Mouse (Mus musculus): Measurements from ENCODE around the gene Prom2.

The Prom2 gene

DNA sequence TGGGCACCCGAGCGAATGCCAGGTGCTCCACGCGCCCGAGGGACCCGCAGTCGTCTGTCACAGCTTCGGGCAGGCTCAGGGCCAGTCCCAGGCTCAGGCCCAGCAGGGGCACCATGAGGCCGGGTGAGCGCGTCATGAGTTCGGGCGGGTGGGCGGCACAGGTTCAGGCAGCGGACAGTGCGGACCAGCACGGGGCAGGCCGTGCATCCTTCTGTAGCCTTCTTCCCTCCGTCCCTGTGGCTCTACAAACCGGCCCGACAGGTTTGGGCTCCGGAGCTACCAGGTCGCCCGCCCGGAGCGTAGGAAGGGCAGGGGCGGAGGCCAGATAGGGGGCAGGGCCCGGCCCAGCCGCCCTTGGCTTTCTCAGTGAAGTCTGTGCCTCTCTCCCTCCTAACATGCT lies at the start of gene Prom2:
Gene Prom2 (minus strand): TSS at position 283 of the 400 bp plus-strand sequence.
- peak; percentile 68 for DNase-seq (ENCODE audit: low spot score)

DNA sequence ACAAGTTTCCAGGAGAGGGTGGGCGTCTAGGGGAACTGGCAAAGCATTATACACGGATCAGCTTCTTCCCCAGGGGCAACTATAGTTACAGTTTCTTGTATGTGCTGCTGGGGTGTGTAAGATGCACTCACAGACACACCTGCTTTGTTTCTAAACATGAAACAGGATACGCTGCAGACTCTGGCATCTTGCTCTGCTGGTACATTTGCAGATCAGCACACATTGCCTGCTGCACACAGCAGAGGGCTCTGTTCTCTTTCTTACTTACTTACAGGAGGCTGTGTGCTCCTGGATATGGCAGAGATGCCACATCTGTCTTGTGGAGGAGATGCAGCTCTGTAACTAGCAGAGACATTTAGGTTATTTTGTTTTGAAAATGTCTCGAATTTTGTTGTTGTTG lies 49.6 kb upstream of the Prom2 start:
- no peak for DNase-seq (ENCODE audit: low spot score)

DNA sequence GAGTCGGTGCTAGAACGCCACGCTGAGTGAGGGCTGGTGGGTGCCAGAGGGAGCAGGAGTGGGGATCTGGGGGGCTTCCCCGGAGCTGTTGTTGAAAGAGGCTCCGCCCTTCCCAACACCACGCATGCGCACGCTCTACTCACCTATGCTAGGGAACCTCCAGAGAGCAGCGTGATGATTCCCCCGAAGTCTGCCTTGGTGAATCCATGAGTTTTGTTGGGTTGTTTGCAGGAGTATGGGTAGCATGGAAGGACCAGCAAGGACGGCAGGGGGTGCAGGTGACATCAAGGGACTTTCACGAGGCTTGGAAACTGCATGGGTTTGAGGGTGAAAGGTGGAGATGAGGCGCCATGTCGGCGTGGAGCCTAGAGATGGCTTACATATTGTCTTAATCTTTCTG lies 48.9 kb upstream of the Prom2 start:
- no peak for DNase-seq (ENCODE audit: low spot score)

DNA sequence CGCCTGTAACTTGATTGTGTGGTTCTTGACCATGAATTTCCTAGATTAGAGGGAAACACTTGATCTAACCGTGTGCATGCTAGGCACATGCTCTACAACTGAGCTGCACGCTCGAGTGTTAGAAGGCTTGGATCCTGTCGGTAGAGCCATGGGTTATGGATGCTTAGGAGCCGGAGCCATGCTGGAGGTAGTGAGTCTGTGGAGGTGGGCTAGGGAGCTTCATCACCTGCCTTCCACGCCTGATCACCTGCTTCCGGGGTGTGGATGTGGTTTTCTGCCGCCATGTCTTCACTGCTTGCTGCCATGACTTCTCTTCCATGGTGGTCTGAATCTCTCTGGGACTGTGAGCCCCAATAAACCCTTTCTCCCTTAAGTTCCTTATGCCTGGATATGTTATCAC lies 47.6 kb upstream of the Prom2 start:
- no peak for DNase-seq (ENCODE audit: low spot score)

DNA sequence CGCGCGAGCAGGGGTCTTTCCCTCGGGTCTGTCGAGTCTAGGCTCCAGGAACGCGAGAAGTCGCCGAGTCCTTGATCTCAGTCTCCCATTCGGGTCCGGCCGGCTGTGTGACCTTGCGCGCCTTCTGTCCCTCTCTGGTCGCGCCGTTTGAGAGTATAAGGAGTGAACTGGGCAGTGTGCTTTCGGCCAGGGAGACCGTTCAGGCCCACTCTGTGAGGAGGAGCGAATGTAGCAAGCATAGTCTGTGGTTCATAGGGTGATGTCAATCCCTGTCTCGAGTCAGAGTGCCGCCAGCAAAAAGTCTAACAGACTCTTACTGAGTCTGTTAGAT lies 46.2 kb upstream of the Prom2 start:
- DNase-seq (ENCODE audit: low spot score): no peak

DNA sequence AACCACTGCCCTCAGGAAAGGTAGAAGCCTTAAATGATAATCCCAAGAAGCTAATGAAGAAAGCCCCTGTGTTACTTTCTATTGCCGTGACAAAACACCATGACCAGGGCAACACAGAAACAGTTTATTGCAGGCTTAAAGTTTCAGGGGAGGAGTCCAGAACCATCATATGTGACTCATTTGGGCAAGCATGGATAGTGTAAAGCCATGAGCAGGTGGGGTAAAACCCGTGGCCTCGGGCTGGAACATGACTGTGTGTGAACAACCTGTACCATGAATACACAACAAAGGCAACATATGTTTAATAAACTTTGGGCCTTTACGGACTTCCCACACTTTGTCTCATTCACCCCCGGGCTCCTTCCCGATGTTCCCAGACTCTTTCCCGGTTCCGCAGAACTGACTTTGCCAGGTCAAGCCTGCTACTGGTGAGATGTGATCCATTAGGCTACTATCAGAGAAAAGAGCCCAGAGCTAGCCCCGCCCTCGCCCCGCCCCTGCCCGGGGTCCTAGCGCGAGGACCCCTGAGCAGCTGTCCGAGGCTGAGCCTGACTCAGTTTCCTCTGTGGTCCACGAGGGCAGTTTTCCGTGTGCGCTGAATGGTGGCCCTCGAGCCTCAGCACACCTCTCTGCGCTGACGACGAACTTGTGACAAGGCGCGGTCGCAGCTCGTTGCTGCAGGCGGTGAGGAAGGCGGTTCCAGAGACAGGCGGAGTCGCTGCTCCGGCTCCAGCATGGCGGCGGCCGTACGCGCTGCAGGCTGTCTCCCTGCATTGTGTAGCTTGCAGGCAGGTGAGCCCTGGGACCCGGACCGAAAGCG lies 45.6 kb upstream of the Prom2 start, which contains the start of the genes Zfp661 and Mrps5:
Gene Zfp661 (minus strand): TSS at position 401 of the 820 bp plus-strand sequence.
Gene Mrps5 (plus strand): TSS at position 529 of the 820 bp plus-strand sequence.
- DNase-seq (ENCODE audit: low spot score): peak; percentile 81

DNA sequence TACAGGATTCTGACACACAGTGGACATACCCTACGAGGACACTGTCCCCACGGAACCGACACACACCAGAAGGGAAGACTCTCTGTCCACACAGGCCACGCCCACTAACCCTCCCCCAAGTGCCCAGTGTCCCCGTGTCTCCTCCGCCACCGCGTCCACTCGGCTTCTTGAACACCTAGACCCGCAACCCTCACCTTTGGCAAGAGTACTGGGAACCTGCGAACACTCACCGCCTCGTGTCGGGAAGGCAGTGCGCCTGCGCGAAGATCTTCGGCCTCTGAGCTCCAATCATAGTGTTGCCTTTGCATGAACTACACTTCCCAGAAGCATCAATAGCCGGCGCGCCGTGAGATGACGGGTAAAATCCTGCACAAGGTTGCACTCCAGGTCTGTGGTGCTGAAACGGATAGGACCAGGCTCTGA lies 43.2 kb upstream of the Prom2 start:
- peak; percentile 88 for DNase-seq (ENCODE audit: low spot score)

DNA sequence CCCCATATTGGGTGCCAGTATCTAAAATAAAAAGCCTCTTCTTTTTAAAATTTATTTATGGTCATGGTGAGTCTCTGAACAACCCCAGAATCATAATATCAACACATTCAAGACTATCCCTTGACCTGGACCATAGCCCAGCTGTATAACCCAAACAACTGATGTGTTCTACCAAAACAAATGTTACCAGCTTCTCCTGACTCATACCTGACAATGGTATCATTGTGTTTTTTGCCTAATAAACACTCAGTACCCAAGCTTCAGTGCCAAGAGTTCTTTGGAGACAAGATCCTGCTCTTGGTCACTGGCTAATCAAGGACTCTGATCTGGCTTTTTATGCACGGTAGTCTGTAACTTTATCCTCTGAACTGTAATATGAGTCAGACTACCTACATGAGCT lies 32.1 kb upstream of the Prom2 start:
- no peak for DNase-seq (ENCODE audit: low spot score)

DNA sequence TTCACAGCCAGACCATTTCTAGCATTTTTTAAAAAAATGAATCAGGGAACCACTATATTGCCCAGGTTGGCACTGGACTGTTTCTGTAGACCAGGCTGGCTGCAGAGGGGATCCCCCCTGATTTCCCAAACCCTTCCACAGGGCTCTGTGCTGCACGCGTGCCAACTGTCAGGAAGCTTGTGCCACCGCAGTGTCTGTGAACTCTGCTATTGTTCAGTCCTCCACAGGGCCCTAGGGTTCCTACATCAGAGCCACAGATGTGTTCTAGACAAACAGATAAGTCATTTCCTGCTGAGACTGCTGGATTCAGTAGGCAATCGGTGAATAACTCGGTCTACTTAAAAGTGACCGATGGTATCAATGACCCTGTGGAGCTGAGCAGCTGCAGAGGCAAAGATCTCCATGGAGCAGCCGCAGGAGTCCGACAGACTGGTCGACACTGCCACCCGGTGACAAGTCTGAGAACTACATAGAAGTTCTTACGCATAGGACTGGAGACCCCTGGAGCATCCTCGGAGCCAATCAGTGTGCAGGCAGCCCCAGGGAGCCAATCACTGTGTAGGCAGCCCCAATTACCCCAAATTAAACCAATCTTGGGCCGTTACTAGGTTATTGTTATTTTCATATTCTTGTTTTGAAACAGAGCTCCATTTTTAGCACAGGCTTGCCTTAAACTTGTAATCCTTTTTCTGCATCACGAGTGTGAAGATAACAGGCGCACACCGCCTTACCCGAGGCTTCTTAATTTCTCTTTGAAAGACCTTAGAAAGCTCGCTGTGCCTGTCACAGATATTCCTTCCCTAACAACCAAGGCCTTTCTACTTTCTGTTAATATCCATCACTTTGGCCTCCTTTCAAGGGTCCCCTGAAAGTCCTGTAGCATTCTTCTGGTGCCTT lies 18.1 kb upstream of the Prom2 start:
- DNase-seq (ENCODE audit: low spot score): peak; percentile 70

DNA sequence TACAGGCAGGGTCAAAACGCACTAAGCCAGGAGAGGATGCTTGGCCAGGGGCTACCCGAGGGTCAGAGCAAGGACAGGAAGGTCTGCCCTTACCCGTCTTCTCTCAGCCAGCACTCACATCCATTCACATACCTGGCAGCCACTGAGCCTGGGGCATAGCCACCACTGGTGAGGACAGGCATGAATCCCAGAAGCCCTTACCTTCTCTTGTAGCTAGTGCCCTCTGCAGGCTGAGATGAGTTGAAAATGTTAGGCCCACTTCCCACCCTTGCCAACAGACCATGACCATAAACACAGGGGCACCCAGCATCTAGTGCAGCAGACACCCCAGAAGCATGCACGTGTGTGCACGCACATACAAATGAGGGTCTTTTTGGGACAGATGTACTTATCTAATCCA lies 9.8 kb upstream of the Prom2 start:
- no peak for DNase-seq (ENCODE audit: low spot score)

DNA sequence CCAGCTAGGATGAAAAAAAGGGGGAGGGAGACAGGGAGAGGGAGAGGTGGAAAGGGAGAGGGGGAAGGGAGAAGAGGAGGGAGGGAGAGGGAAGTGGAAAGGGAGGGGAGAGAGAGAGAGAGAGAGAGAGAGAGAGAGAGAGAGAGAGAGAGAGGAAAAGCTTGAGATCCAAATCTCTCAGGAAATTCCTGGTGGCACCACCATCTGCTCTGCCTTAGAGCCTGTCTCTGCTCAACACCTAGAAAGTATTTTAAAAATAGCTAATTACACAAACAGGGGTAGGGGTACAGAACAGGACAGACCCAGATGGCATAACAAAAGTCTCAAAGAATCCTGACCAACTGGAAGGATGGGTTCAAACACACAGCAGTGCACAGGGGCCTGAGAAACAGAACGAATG lies 9.2 kb upstream of the Prom2 start:
- DNase-seq (ENCODE audit: low spot score): no peak

DNA sequence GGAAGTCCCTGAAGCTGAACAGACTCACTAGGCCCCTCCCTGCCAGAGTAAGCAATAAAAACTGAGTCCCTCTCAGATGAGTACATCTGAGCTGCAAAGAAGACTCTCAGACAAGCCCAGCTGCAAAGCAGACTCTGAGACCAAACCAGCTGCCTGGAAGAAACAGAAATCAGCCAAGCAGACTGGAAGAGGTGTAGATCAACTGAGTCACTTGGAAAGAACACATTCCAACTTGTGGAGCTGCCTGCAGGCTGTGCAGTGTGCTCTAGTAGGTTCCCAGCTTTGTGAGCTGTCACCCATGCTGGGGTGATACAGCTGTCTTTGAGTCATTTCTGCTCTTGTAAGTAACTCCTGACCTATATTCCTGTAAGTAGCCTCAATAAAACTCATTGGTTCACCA lies 8.4 kb upstream of the Prom2 start:
- no peak for DNase-seq (ENCODE audit: low spot score)

DNA sequence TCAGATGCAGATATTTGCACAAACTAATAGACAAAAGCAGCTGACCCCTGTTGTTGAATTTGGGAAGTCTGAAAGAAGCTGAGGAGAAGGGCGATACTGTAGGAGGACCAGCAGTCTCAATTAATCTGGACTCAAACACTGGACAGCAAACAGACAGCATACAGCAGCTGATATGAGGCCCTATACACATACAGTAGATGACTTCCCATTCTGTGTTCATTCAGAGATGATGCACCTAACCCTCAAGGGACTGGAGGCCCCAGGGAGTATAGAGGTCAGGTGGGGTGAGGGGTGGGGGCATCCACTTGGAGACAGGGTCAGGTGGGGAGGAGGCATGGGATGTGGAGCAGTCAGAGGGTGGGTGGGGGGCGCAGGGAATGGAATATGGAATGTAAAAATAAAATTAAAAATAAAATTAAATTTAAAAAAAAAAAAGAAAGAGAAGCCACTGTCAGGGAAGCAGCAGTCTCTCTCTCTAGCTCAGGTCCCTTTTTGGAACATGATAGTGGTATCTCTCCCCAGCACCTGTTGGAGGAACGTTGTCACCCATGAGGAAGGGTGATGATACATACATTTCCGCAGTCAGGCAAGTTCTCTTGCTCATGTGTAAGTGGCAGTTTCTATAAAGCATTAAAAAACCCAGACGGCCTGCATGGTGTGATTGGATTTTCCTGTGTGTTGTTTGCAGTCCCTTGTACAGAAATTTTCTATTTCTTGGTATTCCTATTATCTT lies 7.2 kb upstream of the Prom2 start:
- no peak for DNase-seq (ENCODE audit: low spot score)

DNA sequence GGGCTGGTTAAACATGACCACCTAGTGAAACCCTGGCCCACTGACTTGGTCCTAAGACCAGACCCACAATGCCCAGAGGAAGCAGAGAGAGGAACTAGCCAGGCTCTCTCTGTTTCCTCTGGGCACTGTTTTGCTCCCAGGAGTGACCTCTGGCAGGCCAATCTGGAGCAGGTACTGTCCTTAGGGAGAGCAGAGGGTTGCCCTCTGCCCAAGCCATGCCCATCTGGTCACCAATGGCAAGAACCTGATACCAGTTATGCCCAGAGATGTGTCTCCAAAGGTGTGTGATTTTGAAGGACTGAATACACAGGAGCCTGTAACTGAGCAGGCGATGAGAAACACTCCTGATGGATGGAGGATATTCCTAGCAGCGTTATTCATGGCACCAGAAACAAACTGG lies 430 bp upstream of the Prom2 start:
- no peak for DNase-seq (ENCODE audit: low spot score)

DNA sequence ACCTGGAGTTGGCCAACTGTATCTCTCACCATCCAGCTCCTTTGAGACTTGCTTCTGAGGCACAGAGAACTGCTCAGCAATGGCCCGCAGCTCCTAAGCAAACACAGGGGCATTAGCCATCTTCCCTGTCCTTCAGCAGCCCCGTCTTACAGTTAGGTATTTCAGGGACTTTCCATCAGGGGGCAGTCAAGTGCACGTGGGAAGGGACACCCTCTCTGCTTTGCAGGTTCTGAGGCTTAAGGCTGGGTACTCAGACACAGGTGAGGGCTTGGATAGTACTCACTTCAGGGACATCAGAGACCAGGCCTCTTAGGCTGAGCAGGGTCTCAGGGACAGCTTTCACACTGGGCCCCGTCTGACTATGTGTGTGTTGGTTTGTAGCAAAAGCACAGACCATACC lies 1.8 kb downstream of the Prom2 start:
- DNase-seq (ENCODE audit: low spot score): no peak

DNA sequence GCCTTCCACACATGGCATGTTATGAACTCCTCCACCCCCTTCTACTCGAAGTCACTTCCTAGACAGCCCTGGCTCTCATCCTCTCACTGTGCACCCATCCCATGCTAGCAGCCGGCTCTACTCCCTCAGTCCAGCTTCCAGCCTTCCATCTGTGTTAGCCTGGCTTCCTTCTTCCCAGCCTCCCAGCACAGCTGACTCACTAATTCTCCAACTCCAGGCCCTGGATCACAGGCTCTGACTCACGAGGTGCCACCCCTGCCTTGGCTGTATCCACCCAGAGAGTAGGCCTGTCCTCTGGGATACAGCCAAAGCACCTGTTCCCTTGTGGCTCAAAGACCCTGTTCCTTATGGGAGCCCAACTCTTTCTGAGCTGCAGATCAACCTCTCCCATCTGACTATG lies 3.7 kb downstream of the Prom2 start:
- DNase-seq (ENCODE audit: low spot score): no peak

DNA sequence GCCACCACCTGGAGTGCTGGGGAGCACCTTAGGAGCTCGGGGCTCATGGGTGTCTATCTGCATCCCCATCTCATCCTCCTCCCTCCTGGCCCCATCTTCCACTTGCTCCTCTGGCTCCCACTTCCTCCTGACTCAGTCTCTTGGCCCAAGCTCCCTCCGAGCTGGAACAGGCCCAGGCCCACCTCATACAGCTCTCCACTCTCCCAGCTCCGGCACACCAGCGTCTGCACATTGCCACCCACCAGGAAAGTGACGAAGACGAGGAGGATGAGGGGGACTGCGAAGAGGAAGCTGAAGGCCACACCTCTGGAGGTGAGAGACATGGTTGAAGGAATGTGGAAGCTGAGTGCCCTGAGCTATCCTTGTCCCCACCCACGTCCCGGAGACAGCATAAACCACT lies 5.9 kb downstream of the Prom2 start:
- no peak for DNase-seq (ENCODE audit: low spot score)

DNA sequence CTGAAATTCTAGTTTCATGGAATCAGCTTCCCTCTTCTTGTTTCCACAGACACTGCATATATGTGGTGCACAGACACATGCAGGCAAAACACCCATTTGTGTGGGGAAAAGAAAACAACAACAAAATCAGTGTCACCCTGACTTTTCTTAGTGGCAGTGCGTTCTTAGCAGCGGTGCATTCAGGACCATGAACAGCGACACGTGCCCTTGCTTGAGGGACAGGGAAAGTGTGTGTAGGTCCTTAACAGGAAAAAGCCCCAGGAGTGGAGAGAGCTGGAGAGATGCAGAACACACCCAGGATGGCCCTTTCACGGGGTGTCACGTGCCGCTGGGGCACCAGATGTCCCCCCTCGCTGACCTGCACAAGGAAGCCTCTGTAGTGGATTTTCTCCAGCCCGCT lies 8.9 kb downstream of the Prom2 start:
- DNase-seq (ENCODE audit: low spot score): no peak

DNA sequence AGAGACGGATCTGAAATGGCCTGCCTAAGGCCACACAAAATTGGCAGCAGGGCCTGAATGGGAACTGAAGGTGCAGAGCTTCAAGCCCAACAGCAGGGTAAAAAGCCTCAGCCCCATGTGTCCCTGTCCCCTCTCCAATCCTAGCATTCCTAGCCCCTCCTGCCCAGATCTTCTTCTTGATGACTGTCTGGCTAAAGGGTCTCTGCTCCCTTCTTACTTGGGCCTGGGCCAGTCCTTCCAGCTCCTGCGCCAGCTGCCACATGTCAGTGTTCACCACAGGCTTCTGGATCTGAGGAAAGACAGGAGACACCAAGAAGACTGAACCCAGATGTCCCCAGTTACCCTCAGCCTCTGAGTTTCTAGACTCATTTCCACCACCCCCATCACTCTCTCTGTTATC lies 9.7 kb downstream of the Prom2 start:
- DNase-seq (ENCODE audit: low spot score): no peak

DNA sequence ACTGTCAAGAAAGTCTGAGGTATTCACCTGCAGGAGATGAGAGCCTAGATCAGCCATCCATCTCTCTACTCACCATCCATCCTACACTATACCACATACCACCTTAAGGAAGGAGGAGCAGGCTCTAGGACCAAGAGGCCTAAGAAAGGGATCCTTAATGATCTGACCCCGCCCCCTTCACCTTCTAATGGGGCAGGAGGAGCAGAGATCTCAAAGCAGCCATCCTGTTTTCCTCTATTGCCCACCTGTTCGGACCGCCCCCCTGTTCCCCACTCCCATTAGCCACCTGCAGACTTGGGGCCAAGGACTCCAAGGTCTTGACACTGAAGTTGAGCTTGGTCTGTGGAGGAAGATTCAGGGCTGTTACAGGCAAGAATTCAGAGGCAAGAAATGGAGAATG lies 10.8 kb downstream of the Prom2 start:
- no peak for DNase-seq (ENCODE audit: low spot score)

DNA sequence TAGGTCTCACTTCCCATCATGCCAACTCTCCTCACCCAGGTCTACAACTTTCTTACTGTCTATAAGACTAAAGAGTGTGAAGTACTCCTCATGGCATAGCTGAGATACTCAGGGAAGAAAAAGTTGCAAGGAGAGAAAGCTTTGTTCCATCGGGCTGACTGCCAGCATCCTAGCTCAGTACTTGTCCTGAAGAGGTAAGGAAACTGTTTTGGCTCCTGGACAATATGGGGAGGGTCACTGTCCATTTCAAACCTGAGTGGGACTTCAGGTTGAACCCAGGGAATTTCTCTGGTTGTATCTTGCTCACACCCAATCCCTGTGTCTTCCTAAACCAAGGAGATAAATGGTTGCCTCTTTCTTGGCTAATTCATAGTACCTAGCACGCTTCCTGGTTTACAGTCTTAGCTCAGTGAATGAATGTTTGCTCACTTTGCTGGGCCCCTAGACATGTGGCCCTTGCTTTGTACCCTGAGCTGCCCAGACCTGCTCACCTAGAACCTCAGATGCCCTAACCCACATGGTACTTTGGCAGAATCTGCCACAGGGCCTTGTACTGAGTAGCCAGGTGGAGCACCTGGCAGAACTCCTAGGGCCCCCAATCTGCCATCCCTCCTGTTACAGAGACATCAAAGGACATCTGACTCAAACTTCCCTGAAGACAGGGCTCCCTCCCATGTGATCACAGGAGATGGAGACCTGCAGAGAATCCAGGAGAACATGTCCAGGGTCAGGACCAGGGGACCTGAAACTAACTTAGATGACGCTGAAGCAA lies 16.1 kb downstream of the Prom2 start:
- DNase-seq (ENCODE audit: low spot score): no peak
